Mouse (Mus musculus): ENCODE measurements around the gene Prdm2. TPM values are rescaled to one million over a fixed set of nuclear protein-coding genes. Genes with fewer than 3 reads are reported as not detected.
A peak's percentile ranks its signal among the peaks of the same experiment; 100 is the strongest.

Prdm2 gene
- polyA plus RNA-seq, 1 experiment from 2014 or later: 8.9 TPM

DNA sequence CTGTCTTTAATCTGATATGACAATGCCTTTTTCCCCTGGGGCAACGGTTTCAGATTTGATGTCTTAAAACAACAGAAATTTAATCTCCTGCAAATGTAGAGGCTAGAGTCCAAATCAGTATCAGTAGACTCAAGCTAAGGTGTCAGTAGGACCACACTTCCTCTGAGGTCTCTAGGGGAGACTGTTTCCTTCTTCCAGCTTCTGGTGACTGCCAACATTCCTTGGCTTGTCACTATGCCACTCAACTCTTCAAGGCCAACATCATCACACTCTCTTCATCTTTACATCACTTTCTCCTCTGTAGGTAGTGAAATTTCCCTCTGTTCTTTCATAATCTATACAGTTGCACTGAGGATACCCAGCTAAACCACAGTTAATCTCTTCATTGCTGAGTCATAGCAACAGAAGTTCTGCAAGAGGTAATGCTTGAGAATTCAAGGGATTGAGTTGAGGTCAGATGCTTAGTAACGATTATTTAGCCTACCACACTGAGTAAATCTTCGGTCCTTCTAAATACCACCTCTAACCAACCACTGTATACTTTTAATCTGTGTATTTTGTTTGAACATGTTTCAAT is 1.5 kb upstream of the Prdm2 start:
- ATAC-seq (ENCODE audit: insufficient read depth, low FRiP score): no peak
- no peak overlapping the region for H3K27ac ChIP-seq (ENCODE audit: low read length)
- no peaks in the 10 kb centered on the region for H3K9me3 ChIP-seq (replicated peaks; ENCODE audit: control insufficient read depth, low read length)
- H3K27me3 ChIP-seq (ENCODE audit: control insufficient read depth, insufficient read depth, low read length): no peaks in the 10 kb centered on the region
- H3K4me2 ChIP-seq (ENCODE audit: low read depth, low read length): no peak overlapping the region
- H3K4me1 ChIP-seq (ENCODE audit: control insufficient read depth, insufficient read depth, low read length): peaks cover 13% of the 10 kb centered on the region
- 79% methylated on average over 3 of the region's 3 CpGs for WGBS
- H3K4me3 ChIP-seq (replicated peaks; ENCODE audit: low read length): no peak overlapping the region
- no peaks in the 10 kb centered on the region for H3K36me3 ChIP-seq (ENCODE audit: control insufficient read depth, insufficient read depth, low read length)
- no peak overlapping the region for H3K9ac ChIP-seq (ENCODE audit: low read length)

DNA sequence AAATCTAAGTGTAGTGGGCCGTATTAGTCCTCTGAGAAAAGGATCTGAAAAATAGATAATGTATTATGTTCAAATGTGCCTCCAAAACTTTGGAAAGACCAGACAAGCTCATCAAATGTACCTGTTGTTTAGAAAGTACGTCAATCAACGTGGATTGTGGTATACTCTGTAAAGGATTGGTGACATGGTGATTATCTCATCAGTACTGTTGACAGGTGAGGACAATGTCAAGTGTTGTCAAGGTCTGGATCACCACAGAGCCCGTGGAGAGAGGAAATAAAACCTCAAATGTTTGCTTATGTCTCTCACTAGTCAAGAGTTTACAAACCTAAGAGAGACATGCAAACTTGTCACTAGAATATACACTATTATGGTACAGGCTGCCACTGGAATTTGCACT is 776 bp upstream of the Prdm2 start:
- ATAC-seq (ENCODE audit: insufficient read depth, low FRiP score): no peak
- H3K4me3 ChIP-seq (replicated peaks; ENCODE audit: low read length): no peak overlapping the region
- H3K36me3 ChIP-seq (ENCODE audit: control insufficient read depth, insufficient read depth, low read length): no peaks in the 10 kb centered on the region
- no peaks in the 10 kb centered on the region for H3K27me3 ChIP-seq (ENCODE audit: control insufficient read depth, insufficient read depth, low read length)
- H3K9ac ChIP-seq (ENCODE audit: low read length): no peak overlapping the region
- 85% methylated on average over 4 of the region's 4 CpGs for WGBS
- no peak overlapping the region for H3K4me2 ChIP-seq (ENCODE audit: low read depth, low read length)
- no peak overlapping the region for H3K27ac ChIP-seq (ENCODE audit: low read length)
- no peaks in the 10 kb centered on the region for H3K9me3 ChIP-seq (replicated peaks; ENCODE audit: control insufficient read depth, low read length)
- peaks cover 13% of the 10 kb centered on the region for H3K4me1 ChIP-seq (ENCODE audit: control insufficient read depth, insufficient read depth, low read length)

DNA sequence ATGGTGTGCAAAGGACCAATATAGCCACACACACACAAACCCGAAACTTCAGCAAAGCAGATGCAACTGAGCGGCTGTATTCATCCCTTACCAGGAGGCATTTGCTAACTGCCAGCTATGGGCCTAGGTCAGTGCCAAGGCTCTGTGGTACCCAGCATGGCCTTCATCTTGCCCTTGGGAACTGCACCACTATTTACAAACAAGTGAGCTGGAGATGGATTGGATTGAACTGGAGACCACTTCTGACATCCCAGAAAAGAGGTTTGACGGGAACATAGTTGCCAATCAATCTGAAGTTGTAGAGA is 332 bp upstream of the Prdm2 start:
- H3K9me3 ChIP-seq (replicated peaks; ENCODE audit: control insufficient read depth, low read length): no peaks in the 10 kb centered on the region
- peaks cover 13% of the 10 kb centered on the region for H3K4me1 ChIP-seq (ENCODE audit: control insufficient read depth, insufficient read depth, low read length)
- H3K36me3 ChIP-seq (ENCODE audit: control insufficient read depth, insufficient read depth, low read length): no peaks in the 10 kb centered on the region
- 97% methylated on average over 3 of the region's 3 CpGs for WGBS
- H3K9ac ChIP-seq (ENCODE audit: low read length): peak overlapping the region; percentile 95; the same call in 1 of the 2 replicates
- peak overlapping the region; percentile 88 for H3K4me3 ChIP-seq (replicated peaks; ENCODE audit: low read length)
- no peak overlapping the region for H3K27ac ChIP-seq (ENCODE audit: low read length)
- peak overlapping the region; percentile 94 for H3K4me2 ChIP-seq (ENCODE audit: low read depth, low read length)
- H3K27me3 ChIP-seq (ENCODE audit: control insufficient read depth, insufficient read depth, low read length): no peaks in the 10 kb centered on the region
- no peak for ATAC-seq (ENCODE audit: insufficient read depth, low FRiP score)

DNA sequence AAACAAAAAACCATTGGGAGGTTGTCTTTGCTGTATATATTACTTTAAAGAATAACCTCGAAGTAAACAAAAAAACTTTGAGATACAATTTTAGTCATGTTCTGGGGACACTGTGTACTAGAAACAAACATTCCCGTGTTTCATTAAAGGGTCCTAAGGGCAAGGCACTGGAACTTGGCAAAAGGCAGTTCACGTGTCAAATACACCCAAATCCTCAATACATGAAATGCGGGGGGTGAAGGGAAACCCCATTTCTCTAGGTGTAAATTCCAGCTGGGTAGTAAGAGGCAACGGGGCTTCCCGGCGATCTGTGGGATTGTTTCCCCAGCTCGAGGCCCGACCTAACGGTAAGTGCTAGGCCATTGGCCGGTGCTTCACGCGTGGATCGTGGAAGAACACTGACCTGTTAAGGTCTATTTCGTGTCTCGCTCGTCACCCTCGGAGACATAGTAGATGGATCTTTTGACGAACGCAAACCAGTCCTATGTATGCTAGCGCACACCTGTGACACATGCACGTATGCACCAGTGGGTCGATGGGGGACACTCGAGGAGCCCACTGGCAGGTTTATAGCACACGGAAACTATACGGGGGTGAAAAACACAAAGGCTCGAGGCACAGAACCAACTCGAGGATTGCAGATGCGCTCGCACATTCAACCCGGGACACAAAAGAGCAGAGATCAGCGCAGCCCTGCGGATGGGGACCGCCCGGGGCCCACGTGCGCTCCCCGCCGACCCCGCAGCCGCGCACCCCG is 1.0 kb downstream of the Prdm2 start:
- H3K4me3 ChIP-seq (replicated peaks; ENCODE audit: low read length): peak overlapping the region; percentile 88
- peak overlapping the region; percentile 95 for H3K9ac ChIP-seq (ENCODE audit: low read length)
- peaks cover 13% of the 10 kb centered on the region for H3K4me1 ChIP-seq (ENCODE audit: control insufficient read depth, insufficient read depth, low read length)
- peak overlapping the region; percentile 76 for H3K27ac ChIP-seq (ENCODE audit: low read length)
- WGBS: 6% methylated on average over 43 of the region's 43 CpGs
- no peaks in the 10 kb centered on the region for H3K36me3 ChIP-seq (ENCODE audit: control insufficient read depth, insufficient read depth, low read length)
- H3K27me3 ChIP-seq (ENCODE audit: control insufficient read depth, insufficient read depth, low read length): no peaks in the 10 kb centered on the region
- peak; percentile 46 for ATAC-seq (ENCODE audit: insufficient read depth, low FRiP score)
- H3K9me3 ChIP-seq (replicated peaks; ENCODE audit: control insufficient read depth, low read length): no peaks in the 10 kb centered on the region
- H3K4me2 ChIP-seq (ENCODE audit: low read depth, low read length): peak overlapping the region; percentile 94

DNA sequence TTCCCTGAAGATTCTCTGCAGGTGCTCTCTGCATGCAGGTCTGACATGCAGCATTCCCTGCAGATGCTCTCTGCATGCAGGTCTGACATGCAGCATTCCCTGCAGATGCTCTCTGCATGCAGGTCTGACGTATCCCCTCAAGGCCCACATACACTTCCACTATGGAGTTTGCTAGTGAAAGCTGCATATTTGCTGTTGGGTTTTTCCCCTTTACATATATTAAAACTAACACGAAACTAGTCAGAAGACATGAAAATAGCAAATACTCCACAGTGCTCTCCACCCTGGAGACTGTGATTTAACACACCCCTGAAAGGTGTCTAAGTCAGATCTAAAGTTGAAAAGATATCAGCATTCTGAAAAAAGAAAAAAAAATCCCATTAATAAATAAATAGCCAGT is 2.8 kb downstream of the Prdm2 start:
- H3K9me3 ChIP-seq (replicated peaks; ENCODE audit: control insufficient read depth, low read length): no peaks in the 10 kb centered on the region
- no peak overlapping the region for H3K9ac ChIP-seq (ENCODE audit: low read length)
- WGBS: 86% methylated on average over 2 of the region's 2 CpGs
- H3K4me3 ChIP-seq (replicated peaks; ENCODE audit: low read length): no peak overlapping the region
- H3K4me1 ChIP-seq (ENCODE audit: control insufficient read depth, insufficient read depth, low read length): peaks cover 13% of the 10 kb centered on the region
- ATAC-seq (ENCODE audit: insufficient read depth, low FRiP score): no peak
- no peaks in the 10 kb centered on the region for H3K36me3 ChIP-seq (ENCODE audit: control insufficient read depth, insufficient read depth, low read length)
- no peaks in the 10 kb centered on the region for H3K27me3 ChIP-seq (ENCODE audit: control insufficient read depth, insufficient read depth, low read length)
- no peak overlapping the region for H3K27ac ChIP-seq (ENCODE audit: low read length)
- H3K4me2 ChIP-seq (ENCODE audit: low read depth, low read length): no peak overlapping the region

DNA sequence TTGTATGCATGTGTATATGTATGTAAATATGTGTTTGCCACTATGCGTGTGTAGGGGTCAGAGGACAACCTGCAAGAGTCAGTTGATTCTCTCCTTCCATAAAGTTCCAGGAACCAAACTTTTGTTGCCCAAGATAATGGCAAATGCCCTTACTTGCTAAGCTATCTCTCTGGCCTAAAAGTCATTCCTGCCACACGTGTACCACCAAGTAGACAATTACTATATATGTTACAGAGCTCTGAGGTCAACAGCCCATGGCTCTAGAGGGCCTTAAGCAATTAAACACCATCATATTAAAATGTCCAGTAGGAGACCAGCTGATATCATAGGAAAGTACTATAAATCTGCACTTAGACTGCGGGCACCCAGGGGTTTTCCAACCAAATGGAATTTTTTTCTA is 10.1 kb downstream of the Prdm2 start:
- Histone ChIP-seq H3K4me3 (replicated peaks; ENCODE audit: low read length) (no peak overlapping the region), H3K27ac (ENCODE audit: low read length) (no peak overlapping the region), H3K27me3 (ENCODE audit: control insufficient read depth, insufficient read depth, low read length) (no peaks in the 10 kb centered on the region), H3K4me2 (ENCODE audit: low read depth, low read length) (no peak overlapping the region), H3K36me3 (ENCODE audit: control insufficient read depth, insufficient read depth, low read length) (no peaks in the 10 kb centered on the region), H3K9me3 (replicated peaks; ENCODE audit: control insufficient read depth, low read length) (no peaks in the 10 kb centered on the region), H3K4me1 (ENCODE audit: control insufficient read depth, insufficient read depth, low read length) (no peaks in the 10 kb centered on the region), H3K9ac (ENCODE audit: low read length) (no peak overlapping the region)
- WGBS: 75% methylated on average over 3 of the region's 3 CpGs
- no peak for ATAC-seq (ENCODE audit: insufficient read depth, low FRiP score)

DNA sequence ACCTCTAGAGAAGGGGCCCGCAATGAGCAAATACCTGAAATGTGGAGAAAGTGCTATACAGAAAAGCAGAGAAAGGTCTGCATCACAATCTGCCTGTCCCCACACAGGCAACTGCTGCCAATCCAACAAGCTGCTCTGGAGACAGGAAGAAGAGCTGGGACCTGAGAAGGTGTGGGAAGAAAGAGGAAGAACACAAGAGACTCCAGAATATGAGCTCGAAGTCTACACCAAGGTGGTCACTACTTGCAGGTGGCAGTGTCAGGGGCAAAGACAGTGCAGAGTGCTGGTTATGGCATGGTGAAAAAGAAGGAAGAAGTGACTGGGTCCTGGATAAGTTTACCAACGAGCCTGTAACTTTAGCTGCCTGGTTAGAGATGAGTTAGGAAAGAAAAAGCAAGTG is 14.4 kb downstream of the Prdm2 start:
- H3K9me3 ChIP-seq (replicated peaks; ENCODE audit: control insufficient read depth, low read length): no peaks in the 10 kb centered on the region
- no peak overlapping the region for H3K9ac ChIP-seq (ENCODE audit: low read length)
- H3K36me3 ChIP-seq (ENCODE audit: control insufficient read depth, insufficient read depth, low read length): no peaks in the 10 kb centered on the region
- ATAC-seq (ENCODE audit: insufficient read depth, low FRiP score): no peak
- no peaks in the 10 kb centered on the region for H3K4me1 ChIP-seq (ENCODE audit: control insufficient read depth, insufficient read depth, low read length)
- no peaks in the 10 kb centered on the region for H3K27me3 ChIP-seq (ENCODE audit: control insufficient read depth, insufficient read depth, low read length)
- H3K4me3 ChIP-seq (replicated peaks; ENCODE audit: low read length): no peak overlapping the region
- no peak overlapping the region for H3K27ac ChIP-seq (ENCODE audit: low read length)
- 62% methylated on average over 3 of the region's 3 CpGs for WGBS
- no peak overlapping the region for H3K4me2 ChIP-seq (ENCODE audit: low read depth, low read length)

DNA sequence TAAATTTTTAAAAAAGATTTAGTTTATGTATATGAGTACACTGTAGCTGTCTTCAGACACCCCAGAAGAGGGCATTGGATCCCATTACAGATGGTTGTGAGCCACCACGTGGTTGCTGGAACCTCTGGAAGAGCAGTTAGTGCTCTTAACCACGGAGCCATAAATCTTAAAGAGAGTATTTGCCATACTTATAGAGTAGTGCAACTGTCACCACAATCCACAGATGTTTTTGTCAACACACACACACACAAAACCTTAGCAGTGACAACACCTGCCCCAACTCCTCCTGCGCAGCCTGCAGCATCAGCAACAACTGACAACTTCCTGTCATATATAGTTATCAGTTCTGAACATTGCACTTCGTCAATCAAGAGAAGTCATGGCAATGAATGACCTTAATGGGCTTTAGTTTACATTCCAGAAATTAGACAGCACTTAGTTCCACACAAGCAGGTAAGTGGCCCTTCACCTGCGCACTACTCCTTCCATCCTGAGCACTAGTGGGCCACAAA is 14.9 kb downstream of the Prdm2 start:
- no peak overlapping the region for H3K4me2 ChIP-seq (ENCODE audit: low read depth, low read length)
- no peaks in the 10 kb centered on the region for H3K9me3 ChIP-seq (replicated peaks; ENCODE audit: control insufficient read depth, low read length)
- no peak overlapping the region for H3K4me3 ChIP-seq (replicated peaks; ENCODE audit: low read length)
- H3K27ac ChIP-seq (ENCODE audit: low read length): no peak overlapping the region
- H3K4me1 ChIP-seq (ENCODE audit: control insufficient read depth, insufficient read depth, low read length): no peaks in the 10 kb centered on the region
- WGBS: 64% methylated on average over 5 of the region's 5 CpGs
- H3K27me3 ChIP-seq (ENCODE audit: control insufficient read depth, insufficient read depth, low read length): no peaks in the 10 kb centered on the region
- no peak for ATAC-seq (ENCODE audit: insufficient read depth, low FRiP score)
- H3K36me3 ChIP-seq (ENCODE audit: control insufficient read depth, insufficient read depth, low read length): no peaks in the 10 kb centered on the region
- no peak overlapping the region for H3K9ac ChIP-seq (ENCODE audit: low read length)

DNA sequence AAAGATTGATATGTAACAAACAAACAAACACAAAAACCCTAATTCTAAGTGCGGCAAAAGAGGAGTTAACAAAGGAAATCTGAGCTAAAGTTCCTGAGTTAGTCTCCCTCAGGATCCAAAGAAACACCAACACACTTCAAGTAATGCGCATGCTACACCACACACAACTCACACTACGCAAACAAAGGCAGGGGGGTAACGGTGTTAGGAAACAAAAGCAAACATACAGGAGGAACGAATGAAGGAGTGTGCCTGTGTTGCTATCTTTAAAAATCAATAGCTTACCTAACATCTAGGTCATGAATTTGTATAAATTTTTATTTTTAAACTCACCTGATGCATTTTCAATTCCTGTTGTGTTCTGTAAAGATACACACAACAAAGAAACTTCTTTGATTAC is 18.5 kb downstream of the Prdm2 start:
- H3K9ac ChIP-seq (ENCODE audit: low read length): no peak overlapping the region
- H3K27ac ChIP-seq (ENCODE audit: low read length): no peak overlapping the region
- WGBS: 68% methylated on average over 5 of the region's 5 CpGs
- no peak overlapping the region for H3K4me2 ChIP-seq (ENCODE audit: low read depth, low read length)
- H3K4me1 ChIP-seq (ENCODE audit: control insufficient read depth, insufficient read depth, low read length): 0 out of 2 replicates have a peak, but pooled peaks cover 3% of the 10 kb centered on the region
- no peaks in the 10 kb centered on the region for H3K9me3 ChIP-seq (replicated peaks; ENCODE audit: control insufficient read depth, low read length)
- ATAC-seq (ENCODE audit: insufficient read depth, low FRiP score): no peak
- H3K4me3 ChIP-seq (replicated peaks; ENCODE audit: low read length): no peak overlapping the region
- H3K27me3 ChIP-seq (ENCODE audit: control insufficient read depth, insufficient read depth, low read length): no peaks in the 10 kb centered on the region
- no peaks in the 10 kb centered on the region for H3K36me3 ChIP-seq (ENCODE audit: control insufficient read depth, insufficient read depth, low read length)
